31 mouse cellular contexts compared by ENCODE assay signal in the genomic region with DNA sequence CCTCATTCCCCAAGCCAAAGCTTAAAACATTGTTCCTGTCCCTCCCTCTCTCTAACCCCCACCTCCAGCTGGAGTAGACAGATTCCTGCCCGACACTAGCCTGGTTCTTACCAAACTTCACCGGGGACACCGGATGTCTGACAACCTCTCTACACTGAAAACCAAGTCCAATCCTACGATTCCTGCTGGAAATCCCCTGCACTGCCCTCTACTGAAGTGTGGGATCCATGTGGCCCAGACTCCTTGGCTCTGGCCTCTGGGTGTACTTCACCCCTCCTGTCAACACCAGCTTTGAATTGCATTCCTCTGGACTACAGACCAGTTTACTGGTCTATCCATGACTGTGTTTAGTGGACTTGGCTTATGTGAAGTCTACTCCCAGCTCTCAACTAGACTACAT. TPM values are rescaled to one million over a fixed set of nuclear protein-coding genes. Genes with fewer than 3 reads are reported as not detected.
DNase-seq lines count a peak whose midpoint lies in the region; ATAC-seq and TF ChIP-seq lines count a peak whose summit lies in the region.
"Had no signal": no experiment of that assay in that cellular context is flagged by ENCODE, and none has a peak within 500 bp of the region (broad histone marks: within the 10 kb centered on the region; RNA-seq: fewer than 3 reads in every experiment).

No protein-coding gene starts in this region.

- no peak for TF ChIP-seq EP300 in heart, postnatal 0 days (IDR thresholded peaks at IDR 0.05; ENCODE audit: low read depth)

- H3K4me2 ChIP-seq in heart, postnatal 0 days (ENCODE audit: low read depth, low read length): no peak overlapping the region
- no peak overlapping the region for H3K4me2 ChIP-seq in liver, embryonic 12.5 days
- H3K4me2 ChIP-seq: forebrain, embryonic 12.5 days; hindbrain, embryonic 12.5 days; lung, embryonic 14.5 days; neural tube, embryonic 13.5 days had no signal

- no peak for TF ChIP-seq POLR2A in cerebellum, adult 2 months (IDR thresholded peaks at IDR 0.05; ENCODE audit: borderline replicate concordance, insufficient read depth, low read length)

- no peak for TF ChIP-seq CTCF in heart, postnatal 0 days (IDR thresholded peaks at IDR 0.05; ENCODE audit: low read depth)
- no peak for TF ChIP-seq CTCF in cerebellum, adult 2 months (IDR thresholded peaks at IDR 0.05; ENCODE audit: borderline replicate concordance, insufficient read depth, low read depth, low read length)

- peaks cover 91% of the 10 kb centered on the region for H3K36me3 ChIP-seq in heart, embryonic 10.5 days
- H3K36me3 ChIP-seq in heart, postnatal 0 days (replicated peaks; ENCODE audit: control insufficient read depth, insufficient read depth, low read length): peaks cover 75% of the 10 kb centered on the region
- H3K36me3 ChIP-seq in liver, embryonic 12.5 days: peaks cover 82% of the 10 kb centered on the region
- H3K36me3 ChIP-seq: forebrain, embryonic 12.5 days; hindbrain, embryonic 12.5 days; neural tube, embryonic 13.5 days had no signal

- H3K9me3 ChIP-seq in heart, embryonic 10.5 days: no peaks in the 10 kb centered on the region
- H3K9me3 ChIP-seq in heart, postnatal 0 days (replicated peaks; ENCODE audit: control insufficient read depth, low read length): no peaks in the 10 kb centered on the region
- H3K9me3 ChIP-seq in liver, embryonic 12.5 days (replicated peaks): no peaks in the 10 kb centered on the region
- H3K9me3 ChIP-seq: forebrain, embryonic 12.5 days; hindbrain, embryonic 12.5 days; midbrain, embryonic 10.5 days; neural tube, embryonic 13.5 days had no signal

- H3K4me1 ChIP-seq in heart, embryonic 10.5 days: peaks cover 32% of the 10 kb centered on the region
- peaks cover 15% of the 10 kb centered on the region; the same call in 1 of the 2 replicates for H3K4me1 ChIP-seq in heart, postnatal 0 days (ENCODE audit: control insufficient read depth, insufficient read depth)
- H3K4me1 ChIP-seq in cerebellum, adult 2 months (ENCODE audit: control insufficient read depth, insufficient read depth, low read length): peaks cover 13% of the 10 kb centered on the region
- H3K4me1 ChIP-seq in liver, embryonic 12.5 days: peaks cover 15% of the 10 kb centered on the region
- H3K4me1 ChIP-seq: forebrain, embryonic 12.5 days; hindbrain, embryonic 12.5 days; midbrain, embryonic 10.5 days had no signal

- no peak overlapping the region for H3K4me3 ChIP-seq in heart, embryonic 10.5 days
- no peak overlapping the region for H3K4me3 ChIP-seq in heart, postnatal 0 days (ENCODE audit: low read depth, low read length)
- H3K4me3 ChIP-seq in cerebellum, adult 2 months (replicated peaks; ENCODE audit: insufficient read depth, low read depth, low read length): no peak overlapping the region
- no peak overlapping the region for H3K4me3 ChIP-seq in liver, embryonic 12.5 days
- H3K4me3 ChIP-seq: forebrain, embryonic 12.5 days; hindbrain, embryonic 12.5 days; layer of hippocampus, adult 2 months; midbrain, embryonic 10.5 days; myocyte; neural tube, embryonic 13.5 days had no signal

- DNase-seq in heart, adult 18-20 months: peak; percentile 45 to 54
- no peak for DNase-seq in heart, embryonic 10.5 days (ENCODE audit: low spot score)
- DNase-seq in 3T3-L1 (ENCODE audit: low read depth, low spot score): peak; percentile 80
- peak; percentile 49 to 62 for DNase-seq in heart, adult 9 months (ENCODE audit: low spot score in 2 of 2)
- DNase-seq in heart, postnatal 0 days (ENCODE audit: low spot score): peak; percentile 36
- no peak for DNase-seq in cerebellum, adult 2 months
- DNase-seq: adrenal gland, adult 2 months; cerebellum, adult 11-12 months; cerebellum, postnatal 14 days; kidney, postnatal 25 days; lung, embryonic 14.5 days; right cerebral cortex, postnatal 4 days; thymus, postnatal 25 days had no signal

- 79% methylated on average over 4 of the region's 4 CpGs for WGBS in heart, embryonic 10.5 days
- 63% methylated on average over 4 of the region's 4 CpGs for WGBS in heart, postnatal 0 days
- 86% methylated on average over 4 of the region's 4 CpGs for WGBS in cerebellum, adult 2 months
- WGBS in liver, embryonic 12.5 days (ENCODE audit: insufficient replicate concordance): 84% methylated on average over 4 of the region's 4 CpGs

- no peaks in the 10 kb centered on the region for H3K27me3 ChIP-seq in heart, embryonic 10.5 days (ENCODE audit: insufficient read depth, poor library complexity, severe bottlenecking)
- H3K27me3 ChIP-seq in heart, postnatal 0 days (ENCODE audit: control insufficient read depth, insufficient read depth, low read length): no peaks in the 10 kb centered on the region
- no peaks in the 10 kb centered on the region for H3K27me3 ChIP-seq in cerebellum, adult 2 months (ENCODE audit: control insufficient read depth, insufficient read depth, low read length)
- no peaks in the 10 kb centered on the region for H3K27me3 ChIP-seq in liver, embryonic 12.5 days (replicated peaks)
- H3K27me3 ChIP-seq: forebrain, embryonic 12.5 days; hindbrain, embryonic 12.5 days; neural tube, embryonic 13.5 days; Patski had no signal

- no peak overlapping the region for H3K9ac ChIP-seq in heart, postnatal 0 days (replicated peaks; ENCODE audit: low read depth, low read length)
- no peak overlapping the region for H3K9ac ChIP-seq in liver, embryonic 12.5 days
- H3K9ac ChIP-seq: forebrain, embryonic 12.5 days; hindbrain, embryonic 12.5 days; liver, embryonic 14.5 days; lung, embryonic 14.5 days; neural tube, embryonic 13.5 days had no signal

- H3K27ac ChIP-seq in heart, embryonic 10.5 days: no peak overlapping the region
- H3K27ac ChIP-seq in heart, postnatal 0 days (ENCODE audit: low read depth): peak overlapping the region; percentile 61; the same call in 1 of the 2 replicates
- H3K27ac ChIP-seq in cerebellum, adult 2 months (ENCODE audit: insufficient read depth, low read length): no peak overlapping the region
- no peak overlapping the region for H3K27ac ChIP-seq in liver, embryonic 12.5 days
- H3K27ac ChIP-seq: forebrain, embryonic 12.5 days; hindbrain, embryonic 12.5 days; layer of hippocampus, adult 2 months; liver, embryonic 14.5 days; midbrain, embryonic 10.5 days; neural tube, embryonic 13.5 days had no signal

- peak; percentile 71 for ATAC-seq in heart, postnatal 0 days (ENCODE audit: insufficient read depth, low read depth)
- no peak for ATAC-seq in liver, embryonic 12.5 days
- ATAC-seq: intestine, postnatal 0 days; midbrain, embryonic 16.5 days; Patski had no signal

RNA-seq across cellular contexts. Expression of a gene that starts 9.3 kb away (rescaled TPM):
- 10 to 100 TPM; 27.2 to 38.1 TPM for total RNA-seq in heart, adult 18-20 months (2021)
- polyA plus RNA-seq in heart, embryonic 10.5 days (2016; fragmentation: Nextera tagmentation; extraction: Ambion mirVana): 45.1 and 56.1 TPM in 2 replicates
- total RNA-seq in heart, postnatal 0 days (2014; rRNA removed; ENCODE audit: low replicate concordance): 36.7 and 40.7 TPM in 2 replicates
- polyA plus RNA-seq in heart, postnatal 0 days (2015; fragmentation: Nextera tagmentation; extraction: Ambion mirVana): 32.8 and 34.9 TPM in 2 replicates
- polyA plus RNA-seq in cerebellum, adult 2 months (2012; rRNA removed): 34.9 and 36.1 TPM in 2 replicates
- polyA plus RNA-seq in liver, embryonic 12.5 days (2016; fragmentation: Nextera tagmentation; extraction: Ambion mirVana): 18.2 and 18.6 TPM in 2 replicates

RNA-seq across cellular contexts. Expression of a gene that starts 13.4 kb away (rescaled TPM):
- under 1 TPM; 0.49 to 0.57 TPM for total RNA-seq in heart, adult 18-20 months (2021)
- polyA plus RNA-seq in heart, embryonic 10.5 days (2016; fragmentation: Nextera tagmentation; extraction: Ambion mirVana): 1.7 and 7.9 TPM in 2 replicates
- total RNA-seq in heart, postnatal 0 days (2014; rRNA removed; ENCODE audit: low replicate concordance): 0.93 TPM in 1 of 2 replicates, not detected in the other
- 0.51 and 0.56 TPM in 2 replicates for polyA plus RNA-seq in heart, postnatal 0 days (2015; fragmentation: Nextera tagmentation; extraction: Ambion mirVana)
- 106 and 110 TPM in 2 replicates for polyA plus RNA-seq in cerebellum, adult 2 months (2012; rRNA removed)
- 26.3 and 29.2 TPM in 2 replicates for polyA plus RNA-seq in liver, embryonic 12.5 days (2016; fragmentation: Nextera tagmentation; extraction: Ambion mirVana)

RNA-seq across cellular contexts. Expression of a gene that starts 18.3 kb away (rescaled TPM):
- total RNA-seq in heart, adult 18-20 months (2021): 10 to 100 TPM; 72.5 to 92.1 TPM
- polyA plus RNA-seq in heart, embryonic 10.5 days (2016; fragmentation: Nextera tagmentation; extraction: Ambion mirVana): 70.7 and 75.4 TPM in 2 replicates
- total RNA-seq in heart, postnatal 0 days (2014; rRNA removed; ENCODE audit: low replicate concordance): 77.8 and 87.4 TPM in 2 replicates
- 95.3 and 101 TPM in 2 replicates for polyA plus RNA-seq in heart, postnatal 0 days (2015; fragmentation: Nextera tagmentation; extraction: Ambion mirVana)
- 84.3 and 89.4 TPM in 2 replicates for polyA plus RNA-seq in cerebellum, adult 2 months (2012; rRNA removed)
- 77.2 and 84.6 TPM in 2 replicates for polyA plus RNA-seq in liver, embryonic 12.5 days (2016; fragmentation: Nextera tagmentation; extraction: Ambion mirVana)

RNA-seq across cellular contexts. Expression of a gene that starts 22.7 kb away (rescaled TPM):
- total RNA-seq in heart, adult 18-20 months (2021): not detected
- polyA plus RNA-seq in heart, embryonic 10.5 days (2016; fragmentation: Nextera tagmentation; extraction: Ambion mirVana): not detected in 2 replicates
- total RNA-seq in heart, postnatal 0 days (2014; rRNA removed; ENCODE audit: low replicate concordance): not detected in 2 replicates
- not detected in 2 replicates for polyA plus RNA-seq in heart, postnatal 0 days (2015; fragmentation: Nextera tagmentation; extraction: Ambion mirVana)
- polyA plus RNA-seq in cerebellum, adult 2 months (2012; rRNA removed): not detected in 2 replicates
- polyA plus RNA-seq in liver, embryonic 12.5 days (2016; fragmentation: Nextera tagmentation; extraction: Ambion mirVana): not detected in 2 replicates
- total RNA-seq: adrenal gland, adult 2 months; adrenal gland, postnatal 4 days; gastrocnemius, adult 18-20 months; layer of hippocampus, adult 2 months; layer of hippocampus, postnatal 25 days; left cerebral cortex, postnatal 10 days had no signal
- polyA plus RNA-seq: embryonic facial prominence, embryonic 11.5 days; forebrain, embryonic 12.5 days; hindbrain, embryonic 12.5 days; intestine, postnatal 0 days; kidney, embryonic 14.5 days; liver, embryonic 14.5 days; lung, embryonic 14.5 days; midbrain, embryonic 10.5 days; midbrain, embryonic 16.5 days; myocyte; neural tube, embryonic 13.5 days; Patski; stomach, embryonic 14.5 days had no signal

RNA-seq across cellular contexts. Expression of a gene that starts 22.9 kb away (rescaled TPM):
- total RNA-seq in heart, adult 18-20 months (2021): not detected
- 1.9 and 2.6 TPM in 2 replicates for polyA plus RNA-seq in heart, embryonic 10.5 days (2016; fragmentation: Nextera tagmentation; extraction: Ambion mirVana)
- not detected in 2 replicates for total RNA-seq in heart, postnatal 0 days (2014; rRNA removed; ENCODE audit: low replicate concordance)
- polyA plus RNA-seq in heart, postnatal 0 days (2015; fragmentation: Nextera tagmentation; extraction: Ambion mirVana): 0.31 and 0.38 TPM in 2 replicates
- 2.6 and 3.4 TPM in 2 replicates for polyA plus RNA-seq in cerebellum, adult 2 months (2012; rRNA removed)
- 0.94 and 1.0 TPM in 2 replicates for polyA plus RNA-seq in liver, embryonic 12.5 days (2016; fragmentation: Nextera tagmentation; extraction: Ambion mirVana)

Comparison
In these comparisons a context has a peak if more than half of its experiments do, and no peak if none do; other contexts are left out.
1. DNase-seq: peak in heart, adult 18-20 months (2 of 2), 3T3-L1 (single experiment), heart, adult 9 months (2 of 2) and heart, postnatal 0 days (single experiment); none in heart, embryonic 10.5 days (single experiment) and cerebellum, adult 2 months (0 of 2).